Mouse (Mus musculus) midbrain, embryonic 13.5 days (tissue): ENCODE results near the gene Slc4a10. TPM values are rescaled to one million over a fixed set of nuclear protein-coding genes. Genes with fewer than 3 reads are reported as not detected.

Experiments
- ATAC-seq: fragments of 200-750 bp; cut with Nextera tagmentation; 2 replicates; pipeline ENCODE4 v1.8.0; 2017; ENCODE audit warnings: mild to moderate bottlenecking, moderate TSS enrichment, moderate library complexity
- H3K27ac ChIP-seq: fragments of 300-500 bp; sonication (generic); 2 replicates; pipeline ENCODE4 v1.5.1; 2015; ENCODE audit warnings: inconsistent platforms, mild to moderate bottlenecking, moderate library complexity
- H3K27me3 ChIP-seq: fragments of 300-500 bp; sonication (generic); 2 replicates; pipeline ENCODE4 v1.6.1; 2015; ENCODE audit warnings: mild to moderate bottlenecking, inconsistent platforms
- H3K36me3 ChIP-seq: fragments of 300-500 bp; sonication (generic); 2 replicates; pipeline ENCODE4 v1.6.1; 2015; ENCODE audit warnings: mild to moderate bottlenecking, inconsistent platforms
- H3K4me1 ChIP-seq: fragments of 300-500 bp; sonication (generic); replicated peaks from 2 replicates; pipeline ENCODE4 v1.6.1; 2015; ENCODE audit warnings: inconsistent platforms
- H3K4me2 ChIP-seq: fragments of 300-500 bp; sonication (generic); replicated peaks from 2 replicates; pipeline ENCODE4 v1.6.1; 2015; ENCODE audit warnings: moderate library complexity, mild to moderate bottlenecking, inconsistent platforms
- H3K4me3 ChIP-seq: fragments of 300-500 bp; sonication (generic); replicated peaks from 2 replicates; pipeline ENCODE4 v1.5.1; 2015; ENCODE audit warnings: mild to moderate bottlenecking, inconsistent platforms
- H3K9ac ChIP-seq: fragments of 300-500 bp; sonication (generic); replicated peaks from 2 replicates; pipeline ENCODE4 v1.6.1; 2015; ENCODE audit warnings: mild to moderate bottlenecking, inconsistent platforms
- H3K9me3 ChIP-seq: fragments of 300-500 bp; sonication (generic); 2 replicates; pipeline ENCODE4 v1.6.1; 2016; ENCODE audit warnings: mild to moderate bottlenecking, inconsistent platforms
- WGBS: fragments of 180-500 bp; shearing (Covaris S2); methylation state at CpG from one replicate; pipeline ENCODE4 v1.1.7; 2015; 5-methylcytosine and 5-hydroxymethylcytosine counted together
- polyA plus RNA-seq: library from polyadenylated mRNA; unstranded; fragments of >200 nt; fragmentation: Nextera tagmentation; extraction: Ambion mirVana; gene quantifications from 2 replicates; pipeline ENCODE4 v1.2.1, GENCODE M21; 2015

Slc4a10 gene
- polyA plus RNA-seq, 1 experiment from 2014 or later = 7.5 TPM

GRCm38 (mm10) chr2:62129975-62130374 lies 83.7 kb downstream of the Slc4a10 start:
- H3K9ac ChIP-seq = no peak overlapping the region
- H3K4me3 ChIP-seq = no peak overlapping the region
- ATAC-seq = no peak
- WGBS = 88% methylated on average over 2 of the region's 2 CpGs
- no peak overlapping the region for H3K27ac ChIP-seq
- no peaks in the 10 kb centered on the region for H3K4me1 ChIP-seq
- no peak overlapping the region for H3K4me2 ChIP-seq
- H3K27me3 ChIP-seq = no peaks in the 10 kb centered on the region
- H3K9me3 ChIP-seq = no peaks in the 10 kb centered on the region
- H3K36me3 ChIP-seq = no peaks in the 10 kb centered on the region

- no peaks in the 10 kb centered on the region for H3K36me3 ChIP-seq
- no peak overlapping the region for H3K4me2 ChIP-seq
- H3K27me3 ChIP-seq = no peaks in the 10 kb centered on the region
- no peak overlapping the region for H3K27ac ChIP-seq
- H3K4me1 ChIP-seq = no peaks in the 10 kb centered on the region
- 59% methylated on average over 8 of the region's 8 CpGs for WGBS
- no peaks in the 10 kb centered on the region for H3K9me3 ChIP-seq
- no peak overlapping the region for H3K4me3 ChIP-seq
- ATAC-seq = no peak
- H3K9ac ChIP-seq = no peak overlapping the region
Measured at GRCm38 (mm10) chr2:62134911-62135310, 88.6 kb downstream of the Slc4a10 start.

- no peak overlapping the region for H3K9ac ChIP-seq
- H3K27me3 ChIP-seq = no peaks in the 10 kb centered on the region
- ATAC-seq = peak; percentile 60; the same call in 1 of the 2 replicates
- no peak overlapping the region for H3K27ac ChIP-seq
- no peak overlapping the region for H3K4me3 ChIP-seq
- H3K36me3 ChIP-seq = no peaks in the 10 kb centered on the region
- no peak overlapping the region for H3K4me2 ChIP-seq
- H3K4me1 ChIP-seq = no peaks in the 10 kb centered on the region
- no peaks in the 10 kb centered on the region for H3K9me3 ChIP-seq
- 60% methylated on average over 3 of the region's 3 CpGs for WGBS
Measured at GRCm38 (mm10) chr2:62147636-62148035, 101.4 kb downstream of the Slc4a10 start.

- Histone ChIP-seq H3K4me1 (no peaks in the 10 kb centered on the region), H3K9ac (no peak overlapping the region), H3K36me3 (no peaks in the 10 kb centered on the region), H3K4me2 (no peak overlapping the region), H3K9me3 (no peaks in the 10 kb centered on the region), H3K27me3 (no peaks in the 10 kb centered on the region), H3K4me3 (no peak overlapping the region), H3K27ac (no peak overlapping the region)
- ATAC-seq = no peak
Measured at GRCm38 (mm10) chr2:62149421-62149820, 103.2 kb downstream of the Slc4a10 start.

- no peaks in the 10 kb centered on the region for H3K9me3 ChIP-seq
- no peak overlapping the region for H3K9ac ChIP-seq
- H3K36me3 ChIP-seq = no peaks in the 10 kb centered on the region
- H3K27me3 ChIP-seq = no peaks in the 10 kb centered on the region
- no peak overlapping the region for H3K27ac ChIP-seq
- H3K4me1 ChIP-seq = no peaks in the 10 kb centered on the region
- no peak for ATAC-seq
- H3K4me3 ChIP-seq = no peak overlapping the region
- no peak overlapping the region for H3K4me2 ChIP-seq
- 78% methylated on average over 1 of the region's 1 CpGs for whole genome bisulfite sequencing
Measured at GRCm38 (mm10) chr2:62150830-62151229, 104.6 kb downstream of the Slc4a10 start.

- no peak overlapping the region for H3K4me2 ChIP-seq
- H3K27ac ChIP-seq = no peak overlapping the region
- no peak for ATAC-seq
- no peak overlapping the region for H3K4me3 ChIP-seq
- no peaks in the 10 kb centered on the region for H3K9me3 ChIP-seq
- no peaks in the 10 kb centered on the region for H3K4me1 ChIP-seq
- no peaks in the 10 kb centered on the region for H3K36me3 ChIP-seq
- no peaks in the 10 kb centered on the region for H3K27me3 ChIP-seq
- H3K9ac ChIP-seq = no peak overlapping the region
Measured at GRCm38 (mm10) chr2:62210109-62210508, 163.8 kb downstream of the Slc4a10 start.

- ATAC-seq = no peak
- no peak overlapping the region for H3K4me3 ChIP-seq
- no peaks in the 10 kb centered on the region for H3K36me3 ChIP-seq
- no peak overlapping the region for H3K4me2 ChIP-seq
- no peaks in the 10 kb centered on the region for H3K27me3 ChIP-seq
- 82% methylated on average over 5 of the region's 5 CpGs for WGBS
- H3K4me1 ChIP-seq = no peaks in the 10 kb centered on the region
- H3K27ac ChIP-seq = no peak overlapping the region
- H3K9ac ChIP-seq = no peak overlapping the region
- no peaks in the 10 kb centered on the region for H3K9me3 ChIP-seq
Measured at GRCm38 (mm10) chr2:62211106-62211505, 164.8 kb downstream of the Slc4a10 start.

- no peaks in the 10 kb centered on the region for H3K27me3 ChIP-seq
- ATAC-seq = no peak
Measured at GRCm38 (mm10) chr2:62227563-62227962, 181.3 kb downstream of the Slc4a10 start.

GRCm38 (mm10) chr2:62231271-62231670 lies 185.0 kb downstream of the Slc4a10 start:
- Histone ChIP-seq H3K27ac (no peak overlapping the region), H3K9me3 (no peaks in the 10 kb centered on the region), H3K4me3 (no peak overlapping the region), H3K4me2 (no peak overlapping the region), H3K36me3 (no peaks in the 10 kb centered on the region), H3K4me1 (no peaks in the 10 kb centered on the region), H3K9ac (no peak overlapping the region), H3K27me3 (no peaks in the 10 kb centered on the region)
- no peak for ATAC-seq
- 75% methylated on average over 2 of the region's 2 CpGs for WGBS

More at GRCm38 (mm10) chr2:62227563-62227962, 181.3 kb downstream of the Slc4a10 start:
- no peak overlapping the region for H3K9ac ChIP-seq
- H3K36me3 ChIP-seq = no peaks in the 10 kb centered on the region
- H3K4me1 ChIP-seq = no peaks in the 10 kb centered on the region
- H3K9me3 ChIP-seq = no peaks in the 10 kb centered on the region
- H3K27ac ChIP-seq = no peak overlapping the region
- H3K4me3 ChIP-seq = no peak overlapping the region
- no peak overlapping the region for H3K4me2 ChIP-seq

- no peak overlapping the region for H3K9ac ChIP-seq
- 0 out of 2 replicates have a peak, but pooled peaks cover 4% of the 10 kb centered on the region for H3K4me1 ChIP-seq
- H3K4me3 ChIP-seq = no peak overlapping the region
- no peaks in the 10 kb centered on the region for H3K9me3 ChIP-seq
- H3K27me3 ChIP-seq = no peaks in the 10 kb centered on the region
- ATAC-seq = no peak; the same call in 1 of the 2 replicates
- no peaks in the 10 kb centered on the region for H3K36me3 ChIP-seq
- WGBS = 20% methylated on average over 4 of the region's 4 CpGs
- no peak overlapping the region for H3K4me2 ChIP-seq
- no peak overlapping the region for H3K27ac ChIP-seq
Measured at GRCm38 (mm10) chr2:62244167-62244566, 197.9 kb downstream of the Slc4a10 start.

GRCm38 (mm10) chr2:62268467-62268866 lies 222.2 kb downstream of the Slc4a10 start:
- 95% methylated on average over 9 of the region's 9 CpGs for WGBS
- H3K4me2 ChIP-seq = no peak overlapping the region
- ATAC-seq = no peak
- no peaks in the 10 kb centered on the region for H3K4me1 ChIP-seq
- H3K9me3 ChIP-seq = no peaks in the 10 kb centered on the region
- H3K9ac ChIP-seq = no peak overlapping the region
- H3K27me3 ChIP-seq = no peaks in the 10 kb centered on the region
- H3K4me3 ChIP-seq = no peak overlapping the region
- no peaks in the 10 kb centered on the region for H3K36me3 ChIP-seq
- no peak overlapping the region for H3K27ac ChIP-seq

GRCm38 (mm10) chr2:62271840-62272239 lies 225.6 kb downstream of the Slc4a10 start:
- Histone ChIP-seq H3K4me3 (no peak overlapping the region), H3K27ac (no peak overlapping the region), H3K4me2 (no peak overlapping the region), H3K4me1 (no peaks in the 10 kb centered on the region), H3K9me3 (no peaks in the 10 kb centered on the region), H3K36me3 (no peaks in the 10 kb centered on the region), H3K9ac (no peak overlapping the region), H3K27me3 (no peaks in the 10 kb centered on the region)
- ATAC-seq = no peak
- WGBS = 67% methylated on average over 4 of the region's 4 CpGs

GRCm38 (mm10) chr2:62278779-62279178 lies 232.5 kb downstream of the Slc4a10 start:
- Histone ChIP-seq H3K27ac (no peak overlapping the region), H3K9me3 (no peaks in the 10 kb centered on the region), H3K4me3 (no peak overlapping the region), H3K36me3 (no peaks in the 10 kb centered on the region), H3K4me2 (no peak overlapping the region), H3K9ac (no peak overlapping the region), H3K4me1 (no peaks in the 10 kb centered on the region), H3K27me3 (no peaks in the 10 kb centered on the region)
- WGBS = 93% methylated on average over 3 of the region's 3 CpGs
- no peak for ATAC-seq
